Mouse (Mus musculus) CH12.LX (cell line): Measurements from ENCODE around the gene Clmn. TPM values are rescaled to one million over a fixed set of nuclear protein-coding genes. Genes with fewer than 3 reads are reported as not detected.
A peak's percentile ranks its signal among the peaks of the same experiment; 100 is the strongest.

Source experiments
- DNase-seq: peaks from one replicate; pipeline ENCODE4 v3.0.0-alpha.2; 2013; ENCODE audit errors: extremely low read depth
- H3K27ac ChIP-seq: 2 replicates; pipeline ENCODE4 v1.5.1; 2012; ENCODE audit warnings: low read depth, mild to moderate bottlenecking, control low read depth, moderate library complexity; ENCODE audit not compliant: insufficient read depth
- H3K27me3 ChIP-seq: replicated peaks from 2 replicates; pipeline ENCODE3; 2012; ENCODE audit warnings: inconsistent platforms
- H3K36me3 ChIP-seq, 2 experiments: replicated peaks in 1 of 2; 2 replicates each; pipeline versions ENCODE3 to v1.6.1; 2012; ENCODE audit warnings: inconsistent platforms in 1 of 2, low read length in 1 of 2, mild to moderate bottlenecking in 1 of 2, mixed read lengths in 1 of 2, moderate library complexity in 1 of 2; ENCODE audit not compliant: control insufficient read depth in 1 of 2, insufficient read depth in 1 of 2
- H3K4me1 ChIP-seq, 2 experiments: 2 replicates each; pipeline ENCODE4 v1.6.1; 2012; ENCODE audit warnings: inconsistent platforms in 1 of 2, moderate library complexity in 1 of 2; ENCODE audit not compliant: insufficient read depth in 2 of 2, control insufficient read depth in 1 of 2
- H3K4me2 ChIP-seq: 2 replicates; pipeline ENCODE4 v1.6.1; 2012; ENCODE audit warnings: low read depth, mild to moderate bottlenecking, control low read depth; ENCODE audit not compliant: poor library complexity, insufficient read depth, severe bottlenecking
- H3K4me3 ChIP-seq, 3 experiments: fragments of 150-350 bp in 1 of 3; sonication (generic) in 1 of 3; replicated peaks in 1 of 3; 2 replicates each; pipeline versions ENCODE3 to v1.5.1; 2011 to 2012; ENCODE audit warnings: low read depth in 2 of 3, low read length in 2 of 3, mild to moderate bottlenecking in 2 of 3, moderate library complexity in 2 of 3, control low read depth in 1 of 3, improper control_type of control experiment in 1 of 3, inconsistent platforms in 1 of 3, mixed read lengths in 1 of 3; ENCODE audit not compliant: poor library complexity in 1 of 3
- H3K79me2 ChIP-seq: replicated peaks from 2 replicates; pipeline ENCODE4 v1.6.1; 2012; ENCODE audit warnings: mild to moderate bottlenecking, moderate library complexity; ENCODE audit not compliant: control insufficient read depth, poor library complexity, insufficient read depth, severe bottlenecking; ENCODE audit errors: extremely low read depth
- H3K9ac ChIP-seq: 2 replicates; pipeline ENCODE4 v1.6.1; 2012; ENCODE audit warnings: low read depth, mild to moderate bottlenecking, control low read depth, moderate library complexity; ENCODE audit not compliant: insufficient read depth
- H3K9me3 ChIP-seq: replicated peaks from 2 replicates; pipeline ENCODE3; 2012; ENCODE audit warnings: low read length, inconsistent platforms, mixed read lengths
- BHLHE40 ChIP-seq: IDR thresholded peaks from 2 replicates; pipeline ENCODE4 v1.6.1; 2011; ENCODE audit warnings: mild to moderate bottlenecking, low read depth, low read length, improper control_type of control experiment
- CHD2 ChIP-seq: IDR thresholded peaks from 2 replicates; pipeline ENCODE4 v1.6.1; 2011; ENCODE audit warnings: low read length, improper control_type of control experiment
- CTCF ChIP-seq, 2 experiments: IDR thresholded peaks in 1 of 2; conservative IDR thresholded peaks in 1 of 2; 2 replicates each; pipeline ENCODE4 v1.5.1; 2011 to 2012; ENCODE audit warnings: low read depth in 2 of 2, low read length in 2 of 2, improper control_type of control experiment in 1 of 2, inconsistent platforms in 1 of 2, mild to moderate bottlenecking in 1 of 2, moderate library complexity in 1 of 2
- E2F4 ChIP-seq: IDR thresholded peaks from 2 replicates; pipeline ENCODE4 v1.6.1; 2011; ENCODE audit warnings: low read depth, low read length, improper control_type of control experiment; ENCODE audit not compliant: insufficient replicate concordance
- ELF1 ChIP-seq: IDR thresholded peaks from 2 replicates; pipeline ENCODE4 v1.6.1; 2014; ENCODE audit warnings: low read depth, mild to moderate bottlenecking, inconsistent platforms, low read length, improper control_type of control experiment
- EP300 ChIP-seq: IDR thresholded peaks from 2 replicates; pipeline ENCODE4 v1.6.1; 2011; ENCODE audit warnings: low read length, improper control_type of control experiment
- ETS1 ChIP-seq: conservative IDR thresholded peaks from 2 replicates; pipeline ENCODE4 v1.6.1; 2012; ENCODE audit warnings: low read depth, mild to moderate bottlenecking, inconsistent platforms, low read length, improper control_type of control experiment, moderate library complexity
- GABPA ChIP-seq: IDR thresholded peaks from 2 replicates; pipeline ENCODE4 v1.6.1; 2012; ENCODE audit warnings: low read depth, low read length, improper control_type of control experiment, inconsistent platforms; ENCODE audit not compliant: insufficient replicate concordance
- HCFC1 ChIP-seq: IDR thresholded peaks from 2 replicates; pipeline ENCODE4 v1.6.1; 2012; ENCODE audit warnings: low read depth, mild to moderate bottlenecking, inconsistent platforms, low read length, improper control_type of control experiment
- IRF4 ChIP-seq: IDR thresholded peaks from 2 replicates; pipeline ENCODE4 v1.6.1; 2014; ENCODE audit warnings: low read depth, mild to moderate bottlenecking, inconsistent platforms, low read length, improper control_type of control experiment
- JUN ChIP-seq: IDR thresholded peaks from 2 replicates; pipeline ENCODE4 v1.6.1; 2011; ENCODE audit warnings: low read depth, mild to moderate bottlenecking, low read length, improper control_type of control experiment, moderate library complexity; ENCODE audit not compliant: insufficient read depth
- KAT2A ChIP-seq: IDR thresholded peaks from 2 replicates; pipeline ENCODE4 v1.6.1; 2012; ENCODE audit warnings: low read length, improper control_type of control experiment, inconsistent platforms; ENCODE audit not compliant: insufficient replicate concordance
- MAFK ChIP-seq: IDR thresholded peaks from 2 replicates; pipeline ENCODE4 v1.6.1; 2011; ENCODE audit warnings: low read length, improper control_type of control experiment; ENCODE audit not compliant: insufficient replicate concordance
- MAZ ChIP-seq: IDR thresholded peaks from 2 replicates; pipeline ENCODE4 v1.6.1; 2012; ENCODE audit warnings: low read depth, mild to moderate bottlenecking, inconsistent platforms, low read length, improper control_type of control experiment, moderate library complexity
- MYC ChIP-seq: IDR thresholded peaks from 2 replicates; pipeline ENCODE4 v1.6.1; 2011; ENCODE audit warnings: low read depth, mild to moderate bottlenecking, improper control_type of control experiment, low read length
- NELFE ChIP-seq: IDR thresholded peaks from 2 replicates; pipeline ENCODE4 v1.6.1; 2011; ENCODE audit warnings: low read depth, low read length, improper control_type of control experiment
- NRF1 ChIP-seq: IDR thresholded peaks from 2 replicates; pipeline ENCODE4 v1.6.1; 2014; ENCODE audit warnings: low read depth, mild to moderate bottlenecking, inconsistent platforms, low read length, improper control_type of control experiment, moderate library complexity
- PAX5 ChIP-seq: IDR thresholded peaks from 2 replicates; pipeline ENCODE4 v1.6.1; 2012; ENCODE audit warnings: low read length, inconsistent platforms, mixed read lengths
- POLR2A ChIP-seq: IDR thresholded peaks from 2 replicates; pipeline ENCODE4 v1.6.1; 2011; ENCODE audit warnings: low read depth, mild to moderate bottlenecking, improper control_type of control experiment, low read length
- RAD21 ChIP-seq: IDR thresholded peaks from 2 replicates; pipeline ENCODE4 v1.6.1; 2011; ENCODE audit warnings: low read depth, mild to moderate bottlenecking, low read length, improper control_type of control experiment, moderate library complexity
- SIN3A ChIP-seq: IDR thresholded peaks from 2 replicates; pipeline ENCODE4 v1.6.1; 2012; ENCODE audit warnings: low read length, improper control_type of control experiment, inconsistent platforms
- SMC3 ChIP-seq: IDR thresholded peaks from 2 replicates; pipeline ENCODE4 v1.6.1; 2011; ENCODE audit warnings: low read depth, low read length, improper control_type of control experiment
- TBP ChIP-seq: conservative IDR thresholded peaks from 2 replicates; pipeline ENCODE4 v1.6.1; 2011; ENCODE audit warnings: low read depth, low read length, improper control_type of control experiment
- TCF12 ChIP-seq: IDR thresholded peaks from 2 replicates; pipeline ENCODE4 v1.6.1; 2014; ENCODE audit warnings: low read depth, mild to moderate bottlenecking, inconsistent platforms, low read length, improper control_type of control experiment
- UBTF ChIP-seq: IDR thresholded peaks from 2 replicates; pipeline ENCODE4 v1.6.1; 2012; ENCODE audit warnings: low read depth, mild to moderate bottlenecking, inconsistent platforms, low read length, improper control_type of control experiment, moderate library complexity
- USF1 ChIP-seq: IDR thresholded peaks from 2 replicates; pipeline ENCODE4 v1.6.1; 2014; ENCODE audit warnings: low read depth, mild to moderate bottlenecking, inconsistent platforms, low read length, improper control_type of control experiment
- USF2 ChIP-seq: conservative IDR thresholded peaks from 2 replicates; pipeline ENCODE4 v1.6.1; 2011; ENCODE audit warnings: low read depth, low read length, improper control_type of control experiment
- ZC3H11A ChIP-seq: IDR thresholded peaks from 2 replicates; pipeline ENCODE4 v1.6.1; 2012; ENCODE audit warnings: low read depth, mild to moderate bottlenecking, inconsistent platforms, low read length, improper control_type of control experiment
- ZKSCAN1 ChIP-seq: IDR thresholded peaks from 2 replicates; pipeline ENCODE4 v1.6.1; 2012; ENCODE audit warnings: low read depth, inconsistent platforms, low read length, improper control_type of control experiment, borderline replicate concordance
- ZMIZ1 ChIP-seq: IDR thresholded peaks from 2 replicates; pipeline ENCODE4 v1.6.1; 2012; ENCODE audit warnings: low read depth, mild to moderate bottlenecking, inconsistent platforms, low read length, improper control_type of control experiment
- dilution Hi-C: fragments of 300-500 bp; cut with MboI; formaldehyde crosslinking; loops from 2 replicates; pipeline ENCODE4 v1.14.3; 2020; ENCODE audit warnings: low sequenced_read_pairs; ENCODE audit not compliant: extremely low pct_unique_long_range_greater_than_20kb, extremely low pct_ligation_motif_present
- in situ Hi-C: fragments of 300-500 bp; cut with MboI; formaldehyde crosslinking; loops from 3 replicates; pipeline ENCODE4 v1.14.3; 2019; ENCODE audit warnings: low sequenced_read_pairs, low pct_ligation_motif_present, low pct_unique_long_range_greater_than_20kb, mixed read lengths
- polyA plus RNA-seq: library from polyadenylated mRNA; unstranded; fragments of >175 nt; gene quantifications from 2 replicates; pipeline ENCODE4 v1.2.1, GENCODE M21; 2012; ENCODE audit warnings: low read depth; ENCODE audit not compliant: insufficient read length
- total RNA-seq, 2 experiments: library from RNA; depleted of rRNA; stranded (reverse); fragments of 300-350 nt in 1 of 2; fragments of >200 nt in 1 of 2; gene quantifications; 2 replicates each; pipeline ENCODE4 v1.2.3; 2012 to 2014

Gene Clmn
- total and polyA plus RNA-seq, 3 experiments, result not detected

DNA sequence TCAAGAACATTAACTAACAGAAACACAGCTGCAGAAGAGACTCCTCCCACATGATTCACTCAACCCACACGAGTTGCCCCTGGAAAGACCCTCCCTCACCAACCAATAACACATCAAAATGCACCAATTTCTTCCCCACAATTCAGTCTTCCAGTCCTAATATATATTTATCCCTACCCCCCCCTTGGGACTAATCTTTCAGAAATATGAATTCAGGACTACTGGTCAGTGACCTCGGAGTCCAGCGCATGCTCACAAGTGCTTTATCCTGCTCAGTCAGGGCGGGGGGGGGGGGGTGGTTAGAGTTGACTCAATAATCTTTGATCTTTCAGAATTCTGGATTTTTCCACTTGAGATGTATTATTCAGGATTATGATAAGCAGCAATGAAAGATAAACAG lies 111.2 kb downstream of the Clmn start:
- peaks cover 0 to 10% of the 10 kb centered on the region in 2 experiments for H3K36me3 ChIP-seq
- no peak overlapping the region for H3K4me2 ChIP-seq
- H3K4me1 ChIP-seq, result peaks cover 10 to 28% of the 10 kb centered on the region in 2 experiments
- H3K9ac ChIP-seq, result no peak overlapping the region
- no peak overlapping the region for H3K27ac ChIP-seq
- peaks cover 22% of the 10 kb centered on the region for H3K79me2 ChIP-seq
- H3K4me3 ChIP-seq, result no peak overlapping the region
- in situ Hi-C loops (loop anchor here (10.0 kb wide), 1 partner anchor 181 kb away; no protein-coding TSS in a partner anchor), dilution Hi-C loops (no loop called here)
- H3K27me3 ChIP-seq, result no peaks in the 10 kb centered on the region
- DNase-seq, result no peak
- no peaks in the 10 kb centered on the region for H3K9me3 ChIP-seq
- TF ChIP-seq MYC, result no peak
- TF ChIP-seq TBP, result no peak
- TF ChIP-seq MAZ, result no peak
- TF ChIP-seq PAX5, result no peak
- no peak for TF ChIP-seq USF2
- no peak for TF ChIP-seq NELFE
- TF ChIP-seq HCFC1, result no peak
- no peak for TF ChIP-seq CHD2
- no peak for TF ChIP-seq EP300
- TF ChIP-seq ELF1, result no peak
- no peak for TF ChIP-seq E2F4
- TF ChIP-seq MAFK, result no peak
- no peak for TF ChIP-seq ZC3H11A
- no peak for TF ChIP-seq ETS1
- no peak for TF ChIP-seq IRF4
- TF ChIP-seq ZMIZ1, result no peak
- TF ChIP-seq CTCF (conservative IDR thresholded peaks at IDR 0.05 in 1 of 2, IDR thresholded peaks at IDR 0.05 in 1 of 2; ENCODE audit: low read depth in 2 of 2, low read length in 2 of 2), result no peak
- TF ChIP-seq RAD21, result no peak
- no peak for TF ChIP-seq SMC3
- TF ChIP-seq, all 38 proteins: peak for 0

GRCm38 (mm10) chr12:104751814-104752765 lies 112.8 kb downstream of the Clmn start, which contains the start of gene Dicer1:
Gene Dicer1 (minus strand): TSS chr12:104751952.
- Histone ChIP-seq H3K27me3 (no peaks in the 10 kb centered on the region), H3K79me2 (peaks cover 22% of the 10 kb centered on the region), H3K36me3 (peaks cover 0 to 19% of the 10 kb centered on the region in 2 experiments), H3K4me3 (peak within 1 kb of the TSS; percentile 75 to 84 (median 77)), H3K4me2 (peak within 1 kb of the TSS; percentile 90), H3K9ac (peak within 1 kb of the TSS; percentile 71), H3K27ac (no peak within 1 kb of the TSS), H3K4me1 (peaks cover 10 to 34% of the 10 kb centered on the region in 2 experiments), H3K9me3 (no peaks in the 10 kb centered on the region)
- in situ Hi-C loops, result loop anchor here (10.0 kb wide), 1 partner anchor 183 kb away; no protein-coding TSS in a partner anchor
- dilution Hi-C loops, result no loop called here
- peak; percentile 89 for DNase-seq
- TF ChIP-seq ZMIZ1, result no peak; the same call in 1 of the 2 replicates
- TF ChIP-seq ZKSCAN1, result no peak
- peak in 1 of 2 experiments; percentile 3; a peak in 1 of 4 replicates for TF ChIP-seq CTCF (conservative IDR thresholded peaks at IDR 0.05 in 1 of 2, IDR thresholded peaks at IDR 0.05 in 1 of 2; ENCODE audit: low read depth in 2 of 2, low read length in 2 of 2)
- no peak for TF ChIP-seq USF1
- TF ChIP-seq JUN, result no peak
- TF ChIP-seq KAT2A, result no peak
- no peak for TF ChIP-seq BHLHE40
- peak; percentile 92 for TF ChIP-seq CHD2
- TF ChIP-seq POLR2A, result peak; percentile 77
- TF ChIP-seq HCFC1, result peak; percentile 73
- peak; percentile 68 for TF ChIP-seq SIN3A
- peak; percentile 70 for TF ChIP-seq NELFE
- TF ChIP-seq NRF1, result peak; percentile 67
- peak; percentile 95 for TF ChIP-seq UBTF
- TF ChIP-seq EP300, result no peak
- TF ChIP-seq E2F4, result no peak
- TF ChIP-seq GABPA, result peak; percentile 81
- peak; percentile 53; the same call in 1 of the 2 replicates for TF ChIP-seq TCF12
- peak; percentile 54; the same call in 1 of the 2 replicates for TF ChIP-seq MAZ
